Mouse (Mus musculus) lung, postnatal 10 days (tissue): Measurements from ENCODE around the gene Car11.
"Not testable (repeated sequence)": the region's sequence is repeated elsewhere in the genome, so short reads cannot be mapped to it uniquely, and the experiment has no call there.

Experiments used
- DNase-seq: peaks from one replicate; pipeline ENCODE4 v3.0.0; 2021

Car11 gene

DNA sequence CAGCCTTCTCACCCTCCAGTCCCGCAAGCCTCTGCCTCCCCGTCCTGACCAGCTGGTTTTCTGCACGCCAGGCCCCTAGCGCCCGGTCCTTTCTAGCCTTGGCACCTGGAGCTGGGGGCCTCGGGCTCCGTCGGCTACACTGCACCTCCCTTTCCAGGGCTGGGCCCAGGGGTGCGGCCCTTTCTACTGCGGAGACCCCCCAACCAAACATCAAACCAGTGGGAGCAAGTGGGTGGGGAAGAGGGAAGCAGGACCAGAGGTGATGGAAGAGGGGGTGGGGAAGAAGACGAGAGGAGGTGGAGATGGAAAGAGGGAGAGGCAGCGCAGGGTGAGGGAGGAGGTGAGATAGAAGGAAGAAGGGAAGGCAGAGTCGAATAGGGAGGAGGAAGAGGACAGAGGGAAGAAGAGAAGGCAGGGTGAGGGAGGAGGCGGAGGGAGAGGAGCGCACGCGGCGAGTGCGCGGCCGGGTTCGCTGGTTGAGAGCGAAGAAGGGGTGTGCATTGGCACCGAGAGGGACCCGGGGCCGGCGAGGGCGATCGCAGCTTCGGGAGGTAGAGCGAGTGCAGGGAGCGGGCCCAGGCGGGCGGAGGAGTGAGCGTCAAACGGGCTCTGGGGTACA, at the start of gene Car11:
Gene Car11 (plus strand): TSS at position 321 of the 619 bp plus-strand sequence.
- no peak for DNase-seq

DNA sequence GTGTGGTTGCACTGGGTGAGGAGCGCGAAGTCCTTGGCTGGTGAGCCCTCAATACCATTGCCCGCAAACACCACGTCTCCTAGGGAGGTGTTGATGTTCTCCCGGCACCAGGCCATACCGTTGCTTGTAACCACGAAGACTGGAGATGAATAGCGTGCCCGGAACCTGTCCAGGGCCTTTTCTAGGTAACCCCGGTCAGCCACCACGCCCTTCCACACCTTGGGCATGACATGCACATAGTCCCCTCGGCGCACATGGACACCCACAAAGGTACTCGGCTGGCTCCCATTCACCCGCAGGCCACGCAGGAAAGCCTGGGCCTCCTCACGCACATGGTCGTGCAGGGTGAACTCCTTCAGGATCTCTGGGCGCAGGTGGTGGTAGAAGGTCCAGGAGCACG, 49.2 kb upstream of the Car11 start:
- DNase-seq = not testable (repeated sequence)

DNA sequence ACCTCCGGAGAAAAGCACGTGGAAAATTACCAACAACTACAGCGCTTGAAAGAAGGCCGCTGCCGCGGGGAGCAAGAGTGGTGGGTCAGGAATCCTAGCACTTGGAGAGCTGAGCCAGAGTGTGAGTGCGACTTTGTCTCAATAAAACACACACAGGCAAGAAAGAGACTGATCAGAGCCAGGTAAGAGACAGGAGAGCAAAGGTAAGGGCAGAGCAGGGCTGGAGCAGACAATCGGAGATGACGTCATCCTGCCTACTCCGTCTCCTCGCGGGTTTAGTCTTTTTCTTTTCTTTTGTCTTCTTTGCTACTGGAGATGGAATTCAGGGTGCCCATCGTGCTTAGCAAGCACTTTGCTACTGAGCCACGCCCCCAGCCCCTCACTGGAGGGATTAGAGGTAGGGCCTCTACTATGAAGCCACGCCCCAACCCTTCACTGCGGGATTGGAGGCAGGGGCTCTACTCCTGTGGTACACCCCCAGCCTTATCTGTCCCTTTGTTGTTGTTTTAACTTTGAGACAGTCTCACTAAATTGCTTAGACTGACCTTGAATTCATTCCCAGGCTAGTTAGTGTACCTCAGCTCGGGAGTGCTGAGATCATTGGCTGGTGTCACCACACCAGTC, 45.1 kb upstream of the Car11 start:
- peak; percentile 27 for DNase-seq

DNA sequence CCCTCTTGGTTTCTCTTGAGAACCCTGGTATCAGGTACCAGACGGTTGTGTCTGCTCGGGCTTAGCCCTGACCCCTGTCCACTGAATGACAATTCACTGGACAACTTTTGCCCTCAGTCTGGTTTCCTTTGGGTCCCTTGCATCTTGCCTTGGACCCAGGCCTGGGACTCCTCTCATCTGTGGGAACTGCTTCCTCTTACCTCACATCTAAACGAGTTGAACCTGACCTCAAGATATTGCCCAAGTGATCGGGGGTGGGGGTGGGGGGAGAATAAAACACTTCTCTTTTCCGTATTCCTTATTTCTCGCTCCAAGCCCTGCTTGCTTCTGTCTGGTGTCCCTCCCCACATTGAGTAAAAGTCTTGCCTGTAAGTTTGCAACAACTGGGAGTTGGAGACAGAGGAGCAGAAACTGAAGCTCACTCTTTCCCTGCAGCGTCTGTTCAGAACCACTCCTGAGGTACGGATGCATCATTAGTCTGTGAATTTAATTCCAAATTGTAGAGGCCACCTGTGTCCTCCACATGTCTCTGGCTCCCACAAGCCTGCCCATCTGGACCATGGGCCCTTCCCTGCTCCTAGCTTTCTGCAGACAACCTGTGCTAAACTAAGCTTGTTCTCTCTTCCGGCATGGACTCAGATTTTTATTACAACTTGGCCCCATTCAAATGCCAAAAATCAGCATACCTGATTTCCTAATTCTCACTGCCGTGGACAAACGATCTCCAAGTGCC, 38.7 kb upstream of the Car11 start:
- no peak for DNase-seq

DNA sequence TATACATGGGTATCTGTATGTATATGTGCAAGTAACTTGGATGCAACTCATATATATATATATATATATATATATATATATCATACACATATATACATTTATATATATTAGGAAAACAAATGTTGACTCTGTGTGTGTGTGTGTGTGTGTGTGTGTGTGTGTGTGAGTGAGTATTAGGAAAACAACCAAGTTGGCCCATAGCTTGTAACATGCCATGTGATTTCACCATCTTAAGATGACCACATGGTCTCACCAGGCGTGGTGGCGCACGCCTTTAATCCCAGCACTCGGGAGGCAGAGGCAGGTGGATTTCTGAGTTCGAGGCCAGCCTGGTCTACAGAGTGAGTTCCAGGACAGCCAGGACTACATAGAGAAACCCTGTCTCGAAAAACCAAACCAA, 37.9 kb upstream of the Car11 start:
- not testable (repeated sequence) for DNase-seq

DNA sequence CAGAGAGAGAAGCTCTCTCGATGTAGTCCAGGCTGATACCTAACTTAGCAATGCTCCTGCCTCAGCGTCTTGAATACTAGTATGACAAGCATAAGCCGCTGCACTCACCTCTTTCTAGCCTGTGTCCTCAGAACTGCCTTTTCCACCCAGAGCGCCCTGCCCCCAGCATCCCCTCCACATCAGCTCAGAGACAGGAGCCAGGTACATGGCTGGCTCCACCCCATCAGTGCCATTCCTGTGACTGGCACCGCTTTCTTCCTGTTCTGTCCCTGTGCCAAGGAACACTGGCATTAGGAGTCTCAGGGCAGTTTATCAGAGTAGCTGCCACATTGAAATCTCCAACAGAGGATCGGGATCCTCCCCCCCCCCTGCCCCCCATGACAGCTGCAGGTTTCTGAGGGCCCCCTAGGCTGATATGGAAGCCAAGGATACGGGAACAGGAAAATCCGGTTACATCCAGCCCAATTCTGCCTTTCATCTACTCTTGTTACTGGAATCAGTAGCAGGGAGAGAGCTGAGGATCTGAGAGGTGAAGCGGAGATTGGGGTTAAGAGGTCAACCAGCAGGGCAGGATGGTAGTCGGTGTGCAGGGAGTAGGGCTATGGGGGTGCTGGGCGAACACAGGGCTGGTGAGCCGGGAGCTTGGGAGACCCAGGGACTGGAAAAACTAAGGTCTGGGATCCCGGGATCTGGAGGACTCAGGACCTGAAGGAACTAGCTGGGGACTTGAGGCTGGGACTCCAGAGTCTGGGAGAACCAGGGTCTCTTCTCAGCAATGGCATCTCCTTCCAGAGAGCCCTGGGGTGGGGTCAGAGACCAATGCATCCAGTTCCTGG, 34.1 kb upstream of the Car11 start:
- no peak for DNase-seq

DNA sequence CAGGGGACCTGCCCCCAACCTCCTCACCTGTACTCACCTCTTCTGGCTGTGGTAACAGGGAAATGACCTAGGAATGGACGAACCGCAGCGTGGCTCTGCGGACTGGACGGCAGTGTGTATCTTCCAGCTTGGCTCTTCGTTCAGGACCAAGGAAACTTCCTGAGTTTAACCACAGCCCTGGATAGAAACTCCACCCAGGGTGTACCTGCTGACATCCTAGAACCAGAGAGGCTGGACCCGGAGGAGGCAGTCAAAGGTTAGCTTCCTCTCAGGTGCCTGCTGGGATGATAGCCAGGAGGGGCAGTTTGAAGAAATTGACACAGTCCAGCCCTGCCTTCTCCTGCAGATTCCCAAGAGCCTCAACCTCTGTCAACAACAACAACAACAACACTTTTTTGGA, 33.5 kb upstream of the Car11 start, which contains the start of gene Fut2:
Gene Fut2 (minus strand): TSS at position 234 of the 400 bp plus-strand sequence.
- no peak for DNase-seq

DNA sequence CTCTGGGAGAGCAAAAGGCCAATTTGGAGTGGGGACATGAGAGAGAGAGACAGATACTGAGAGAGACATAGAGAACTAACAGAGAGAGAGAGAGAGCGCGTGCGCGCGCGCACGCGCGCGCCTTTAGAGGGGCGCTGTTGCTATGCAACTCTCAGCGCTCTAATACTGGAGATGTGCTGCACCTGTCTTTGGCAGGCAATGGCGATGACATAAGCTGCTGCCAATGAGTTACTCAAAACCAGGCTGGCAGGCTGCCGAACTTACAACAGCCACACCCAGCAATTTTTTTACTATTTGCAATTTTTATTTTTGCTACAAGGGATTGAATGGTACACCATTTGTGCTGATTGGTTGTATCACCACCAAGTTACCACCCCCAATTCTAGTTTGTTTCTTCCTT, 31.9 kb upstream of the Car11 start:
- DNase-seq = no peak

DNA sequence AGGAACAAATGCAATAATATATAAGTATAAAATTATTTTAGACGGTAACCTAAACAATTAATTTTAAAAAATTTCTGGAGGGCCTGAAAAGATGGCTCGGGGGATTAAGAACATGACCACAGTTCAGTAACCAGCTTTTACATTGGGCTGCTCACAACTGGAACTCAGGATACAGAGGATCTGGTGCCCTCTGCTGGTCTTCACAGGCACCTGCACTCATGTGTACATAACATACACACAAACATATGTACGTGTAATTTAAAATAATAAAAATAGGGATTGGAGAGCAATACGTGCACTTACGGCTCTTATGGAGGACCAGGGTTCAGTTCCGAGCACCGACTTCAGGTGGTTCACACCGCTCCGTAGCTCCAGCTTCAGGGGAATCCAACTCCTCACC, 30.7 kb upstream of the Car11 start:
- no peak for DNase-seq

DNA sequence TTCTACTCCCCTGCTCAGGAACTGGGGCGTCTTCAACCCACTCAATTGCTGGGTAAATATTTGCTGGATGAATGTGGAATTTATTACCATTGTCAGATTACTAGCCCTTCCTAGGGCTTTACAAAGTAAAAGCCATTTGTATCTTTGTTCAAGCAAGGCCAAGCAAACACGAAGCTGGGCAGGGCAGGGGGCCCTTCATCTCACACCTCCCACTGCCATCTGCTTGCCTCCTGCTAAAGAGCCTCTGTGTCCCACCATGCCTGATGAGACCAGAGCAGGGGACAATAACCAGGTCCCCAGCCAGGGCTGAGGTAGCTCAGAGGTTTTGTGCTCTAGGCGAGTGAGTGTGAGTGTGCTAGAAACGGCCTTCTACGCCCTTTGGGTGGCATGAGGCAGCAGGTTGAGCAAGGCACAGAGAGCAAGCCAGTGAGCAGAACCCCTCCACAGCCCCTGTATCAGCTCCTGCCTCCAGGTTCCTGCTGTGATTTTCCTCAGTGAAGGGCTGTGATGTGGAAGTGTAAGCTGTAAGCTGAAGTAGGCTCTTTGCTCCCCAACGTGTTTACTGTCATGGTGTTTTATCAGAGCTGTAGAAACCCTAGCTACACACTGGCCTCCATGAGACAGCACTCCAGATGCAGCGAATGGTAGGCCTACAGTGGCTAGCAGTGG, 21.9 kb upstream of the Car11 start:
- DNase-seq = no peak

DNA sequence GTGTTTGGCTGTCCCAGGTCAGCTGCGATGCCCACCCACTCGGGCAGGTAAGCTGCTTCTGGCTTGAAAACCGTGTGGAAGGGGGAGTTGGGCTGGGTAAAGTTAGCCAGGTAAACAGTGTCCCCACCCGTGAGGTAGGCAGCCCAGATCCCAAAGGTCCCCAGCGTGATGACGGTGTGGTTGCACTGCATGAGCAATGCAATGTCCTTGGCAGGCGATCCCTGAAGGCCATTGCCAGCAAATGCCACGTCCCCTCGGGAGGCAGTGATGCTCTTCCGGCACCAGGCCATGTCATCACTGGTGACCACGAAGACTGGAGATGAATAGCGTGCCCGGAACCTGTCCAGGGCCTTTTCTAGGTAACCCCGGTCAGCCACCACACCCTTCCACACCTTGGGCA, 21.1 kb upstream of the Car11 start:
- no peak for DNase-seq

DNA sequence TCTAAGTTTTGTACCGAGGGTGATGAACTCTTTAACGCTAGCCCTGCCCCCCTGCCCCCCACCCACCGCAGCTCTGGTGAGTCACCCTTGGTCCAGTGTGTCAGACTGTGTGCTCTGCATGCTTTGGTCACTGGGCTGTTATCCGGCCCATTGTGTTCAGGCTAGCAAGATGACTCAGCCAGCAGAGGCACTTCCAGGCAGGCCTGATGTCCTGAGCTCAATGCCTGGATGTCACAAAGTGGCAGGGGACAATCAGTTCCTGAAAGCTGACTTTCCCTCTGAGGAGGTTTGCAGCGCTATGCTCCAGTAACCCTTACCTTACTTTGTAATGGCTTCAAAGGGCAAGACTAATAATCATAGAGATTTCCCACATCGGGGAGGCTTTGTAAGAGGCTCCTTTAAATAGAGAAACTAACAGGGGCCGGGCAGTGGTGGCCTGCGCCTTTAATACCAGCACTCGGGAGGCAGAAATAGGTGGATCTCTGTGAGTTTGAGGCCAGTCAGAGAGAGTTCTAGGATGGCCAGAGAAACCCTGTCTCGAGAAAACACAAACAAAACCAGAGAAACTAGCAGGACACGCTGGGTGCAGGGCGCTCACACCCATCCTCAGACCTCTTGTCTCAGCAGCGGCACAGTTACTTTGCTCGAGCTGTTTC, 19.5 kb upstream of the Car11 start:
- DNase-seq = peak; percentile 64

DNA sequence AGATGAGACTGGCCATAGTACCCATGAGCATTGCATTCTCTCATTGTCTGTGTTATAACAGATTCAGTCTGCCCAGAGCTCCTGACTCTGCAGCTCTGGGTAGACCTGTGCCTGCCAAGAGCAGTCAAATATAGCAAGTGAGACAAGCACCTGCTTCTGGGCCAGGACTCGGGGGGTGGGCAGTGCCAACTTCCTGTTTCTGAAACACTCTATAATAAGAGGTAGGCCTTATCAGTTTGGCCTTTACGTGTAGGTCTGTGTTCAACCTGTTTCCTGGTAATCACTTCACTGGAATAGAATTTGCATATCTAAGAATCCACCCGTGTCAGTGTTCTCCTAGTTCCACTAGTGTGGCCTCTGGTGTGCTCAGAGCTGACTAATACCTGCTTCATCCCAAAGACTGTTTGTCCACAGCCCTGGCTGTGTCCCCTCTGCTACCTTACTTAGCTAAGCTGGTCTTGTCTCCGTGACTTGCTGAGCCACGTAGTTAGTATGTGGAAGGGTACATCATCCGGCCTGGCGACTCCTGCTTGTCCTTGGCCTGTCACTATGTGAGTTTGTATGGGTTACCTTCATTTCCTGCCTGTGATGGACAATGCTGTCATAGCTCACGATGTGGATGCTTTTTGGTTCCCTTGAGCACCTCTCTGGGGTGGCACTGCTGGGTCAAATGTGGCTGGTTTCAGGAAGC, 18.5 kb upstream of the Car11 start:
- DNase-seq = no peak

DNA sequence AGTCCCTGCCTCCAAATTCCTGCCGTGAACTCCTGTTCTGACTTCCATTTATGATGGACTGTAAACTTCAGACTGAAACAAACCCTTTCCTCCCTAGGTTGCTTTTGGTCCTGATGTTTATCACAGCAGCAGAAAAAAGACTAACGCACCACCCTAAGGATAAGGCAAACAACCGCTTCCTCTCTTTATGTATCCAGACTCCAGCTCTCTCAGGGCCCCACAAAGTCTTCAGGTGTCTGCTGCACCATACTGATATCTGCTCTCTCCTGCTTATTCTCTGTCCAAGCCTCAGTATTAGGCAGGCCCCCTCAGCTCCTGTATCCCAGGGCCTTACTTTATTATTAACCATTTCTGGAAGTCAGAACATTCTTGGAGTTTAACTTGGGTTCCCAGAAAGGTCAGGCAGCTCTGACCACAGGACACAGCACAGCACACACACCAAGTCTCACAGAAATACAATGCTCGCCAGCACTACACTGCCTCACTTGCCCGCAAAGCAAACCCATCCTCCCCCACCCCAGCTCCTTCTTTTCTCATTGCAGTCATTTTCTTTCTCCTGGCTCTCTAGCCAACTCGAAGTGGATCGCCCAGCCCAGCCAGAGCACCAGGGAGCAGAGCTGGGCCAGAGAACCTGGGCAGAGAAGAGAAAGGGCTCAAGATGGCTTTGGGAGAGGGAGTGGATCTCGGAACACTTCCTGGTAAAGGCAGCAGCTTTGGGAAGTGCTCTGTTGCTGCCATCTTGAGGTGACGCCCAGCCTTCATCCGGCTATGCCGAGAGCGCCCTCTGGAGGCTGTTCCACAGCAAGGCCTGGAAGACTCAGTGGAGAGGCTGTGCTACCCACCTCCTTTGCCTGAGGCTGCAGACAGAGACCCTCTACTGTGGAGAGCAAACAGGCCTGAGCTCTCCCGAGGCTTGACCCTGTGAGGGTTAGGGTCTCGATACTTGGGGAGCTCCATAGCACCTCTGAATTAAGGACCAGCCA, 17.2 kb upstream of the Car11 start:
- peak; percentile 93 for DNase-seq

DNA sequence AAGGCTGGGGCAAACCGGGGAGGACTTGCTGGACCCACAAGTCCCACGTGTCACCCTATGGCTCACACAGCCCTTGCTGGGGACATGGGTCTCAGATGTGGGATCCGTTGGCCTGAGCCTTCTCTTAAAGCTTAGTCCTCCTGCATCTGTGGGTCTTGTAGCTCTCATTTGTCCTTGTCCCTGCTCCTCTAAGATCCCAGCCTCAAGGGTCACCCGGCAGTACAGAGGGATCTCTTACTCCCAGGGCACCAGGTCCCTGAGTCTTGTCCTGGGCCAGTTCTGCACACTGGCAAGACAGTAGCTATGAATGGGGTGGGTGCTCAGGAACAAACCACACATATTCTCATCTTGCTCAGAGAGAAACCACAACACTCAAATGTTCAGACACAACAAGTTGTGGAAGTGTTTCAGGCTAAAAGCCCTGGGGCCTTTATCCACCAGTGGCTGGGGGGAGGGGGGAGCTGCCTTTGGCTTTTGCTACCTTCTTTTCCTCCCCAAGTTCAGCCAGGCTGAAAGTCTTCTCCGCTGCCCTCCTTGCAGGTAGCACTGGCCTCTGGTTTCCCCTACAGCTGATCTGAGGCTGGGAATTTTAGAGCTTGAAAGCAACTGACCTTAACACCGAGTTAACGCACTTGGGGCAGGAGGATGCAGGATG, 16.1 kb upstream of the Car11 start, which contains the start of gene Ntn5:
Gene Ntn5 (plus strand): TSS at position 627 of the 655 bp plus-strand sequence.
- no peak for DNase-seq

DNA sequence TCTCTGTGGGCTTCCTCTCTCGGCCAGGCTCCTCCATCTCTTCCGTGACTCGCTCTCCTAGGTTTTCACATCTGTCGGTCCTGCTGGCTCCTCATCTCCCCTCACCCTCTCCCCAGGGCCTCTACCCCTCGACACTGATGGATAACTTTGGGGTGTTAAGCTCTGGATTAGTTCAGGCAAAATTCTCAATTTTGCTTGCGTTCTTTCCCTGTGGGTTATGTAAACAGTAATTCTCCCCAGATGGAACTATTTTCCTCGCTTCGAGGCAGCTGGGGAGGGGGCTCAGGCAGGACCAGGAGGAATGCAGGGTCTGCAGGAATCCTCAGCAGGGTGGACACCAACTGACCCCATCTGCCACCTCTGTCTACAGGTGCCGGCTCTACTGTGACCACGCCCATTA, 13.8 kb upstream of the Car11 start:
- DNase-seq = no peak

DNA sequence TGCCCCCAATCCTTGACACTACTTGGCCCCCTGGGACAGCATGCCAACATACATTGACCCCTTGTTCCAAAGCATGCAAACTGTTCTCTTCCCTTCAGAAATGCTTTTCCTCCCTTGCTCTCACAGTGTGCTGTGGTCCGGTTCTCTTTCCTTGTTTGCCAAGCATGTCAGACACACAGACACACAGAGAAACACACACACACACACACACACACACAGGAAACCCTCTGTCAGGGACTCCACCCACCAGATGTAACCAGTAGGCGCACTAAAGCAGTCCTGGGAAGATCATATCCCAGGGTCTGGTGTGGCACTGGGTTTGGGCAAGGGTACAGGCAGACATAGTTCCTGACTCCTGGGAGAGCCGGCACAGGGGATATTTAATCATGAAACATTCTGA, 12.8 kb upstream of the Car11 start:
- DNase-seq = no peak

DNA sequence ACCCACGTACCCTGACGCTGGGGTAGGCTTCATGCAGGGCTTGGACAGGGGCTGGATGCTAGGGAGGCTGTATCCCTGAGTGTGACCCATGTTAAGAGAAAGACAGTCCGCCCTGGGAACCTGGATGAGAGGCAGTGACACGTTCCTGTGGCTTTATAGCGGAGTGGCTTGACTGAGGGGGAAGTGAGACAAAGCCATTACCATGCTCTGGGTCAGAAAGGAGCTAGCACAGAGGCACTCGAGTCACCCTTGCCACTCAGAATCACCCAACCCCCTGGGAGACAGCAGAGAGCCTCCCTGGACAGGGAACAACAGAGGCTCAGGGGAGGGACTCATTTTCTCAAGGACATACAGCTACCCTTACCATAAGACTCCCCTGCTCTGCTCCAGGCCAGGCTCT, 10.5 kb upstream of the Car11 start:
- no peak for DNase-seq

DNA sequence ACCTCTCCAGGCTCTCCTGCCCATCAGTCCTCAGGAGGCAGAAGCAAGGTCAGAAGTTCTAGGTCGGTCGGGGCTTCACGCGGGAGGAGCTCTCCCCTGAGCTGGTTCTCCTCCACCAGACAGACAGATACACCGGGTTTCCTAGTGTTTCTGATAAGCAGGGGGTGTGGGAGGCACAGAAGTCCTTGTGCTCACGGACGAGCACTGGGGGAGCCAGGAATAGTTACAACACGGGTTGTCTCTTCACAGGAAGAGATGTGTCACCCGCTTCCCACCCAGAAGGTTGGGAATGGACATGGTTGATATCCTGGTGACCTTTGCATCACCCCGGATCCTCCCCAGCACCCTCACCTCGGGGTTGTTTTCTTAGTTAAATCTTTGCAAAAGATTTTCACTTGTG, 9.8 kb upstream of the Car11 start:
- no peak for DNase-seq

DNA sequence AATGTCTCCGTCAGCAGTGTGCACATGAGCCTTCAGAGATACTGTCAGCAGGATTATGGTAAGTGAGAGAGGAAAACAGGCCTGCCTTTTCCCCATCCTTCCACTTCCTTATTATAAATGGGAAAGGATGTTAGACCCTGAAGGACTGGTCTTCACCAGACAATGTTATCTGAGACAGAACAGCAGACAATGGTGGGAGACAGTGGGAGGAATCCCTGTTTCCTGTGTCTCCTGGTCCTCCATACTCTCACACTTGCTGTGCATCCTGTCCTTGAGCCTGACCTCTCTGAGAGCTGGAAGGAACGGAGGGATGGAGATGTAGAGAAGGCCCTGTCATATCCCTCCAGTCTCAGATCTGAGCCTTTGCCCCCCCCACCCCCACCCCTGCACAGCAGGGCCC, 7.3 kb upstream of the Car11 start:
- no peak for DNase-seq
